Mouse (Mus musculus) retina, postnatal 1 day (tissue): ENCODE measurements around the gene Gsx1.

Experiments
- DNase-seq: peaks from one replicate; pipeline ENCODE4 v3.0.0-alpha.2; 2012

The Gsx1 gene

GRCm38 (mm10) chr5:147188571-147188975, at the start of gene Gsx1:
Gene Gsx1, plus strand, starts transcription at chr5:147188696.
- DNase-seq = peak; percentile 87

GRCm38 (mm10) chr5:147147340-147147739, 41.2 kb upstream of the Gsx1 start:
- no peak for DNase-seq

- DNase-seq = peak; percentile 37
Observed at GRCm38 (mm10) chr5:147154806-147155371, 33.6 kb upstream of the Gsx1 start.

- DNase-seq = peak; percentile 81
Observed at GRCm38 (mm10) chr5:147155449-147156133, 32.9 kb upstream of the Gsx1 start.

GRCm38 (mm10) chr5:147156376-147156775, 32.1 kb upstream of the Gsx1 start:
- no peak for DNase-seq

GRCm38 (mm10) chr5:147157441-147157840, 31.1 kb upstream of the Gsx1 start:
- DNase-seq = no peak

GRCm38 (mm10) chr5:147159320-147159719, 29.2 kb upstream of the Gsx1 start:
- no peak for DNase-seq

- no peak for DNase-seq
Observed at GRCm38 (mm10) chr5:147159792-147160191, 28.7 kb upstream of the Gsx1 start.

- DNase-seq = no peak
Observed at GRCm38 (mm10) chr5:147165060-147165459, 23.4 kb upstream of the Gsx1 start.

GRCm38 (mm10) chr5:147170088-147170487, 18.4 kb upstream of the Gsx1 start:
- no peak for DNase-seq

- no peak for DNase-seq
Observed at GRCm38 (mm10) chr5:147174046-147174445, 14.4 kb upstream of the Gsx1 start.

GRCm38 (mm10) chr5:147185174-147185915, 3.2 kb upstream of the Gsx1 start:
- DNase-seq = no peak

- peak; percentile 73 for DNase-seq
Observed at GRCm38 (mm10) chr5:147186001-147186431, 2.5 kb upstream of the Gsx1 start.

GRCm38 (mm10) chr5:147186781-147187551, 1.5 kb upstream of the Gsx1 start:
- peak; percentile 73 for DNase-seq

GRCm38 (mm10) chr5:147187552-147188170, 835 bp upstream of the Gsx1 start:
- DNase-seq = peak; percentile 56

GRCm38 (mm10) chr5:147189156-147189555, 660 bp downstream of the Gsx1 start:
- no peak for DNase-seq

- DNase-seq = no peak
Observed at GRCm38 (mm10) chr5:147189836-147190602, 1.5 kb downstream of the Gsx1 start.

GRCm38 (mm10) chr5:147190885-147191284, 2.4 kb downstream of the Gsx1 start:
- no peak for DNase-seq

- no peak for DNase-seq
Observed at GRCm38 (mm10) chr5:147191801-147192575, 3.5 kb downstream of the Gsx1 start.

- no peak for DNase-seq
Observed at GRCm38 (mm10) chr5:147192576-147192960, 4.1 kb downstream of the Gsx1 start.

GRCm38 (mm10) chr5:147204905-147205304, 16.4 kb downstream of the Gsx1 start:
- DNase-seq = peak; percentile 50
